Mouse (Mus musculus) embryonic facial prominence, embryonic 11.5 days (tissue): ENCODE measurements at regions not wholly inside any gene's neighbourhood (a gene's known extent, or its start where the extent isn't known, plus 50 kb on each side); places are given as distances from the start of the nearest gene placed in this dataset.
A peak's percentile ranks its signal among the peaks of the same experiment; 100 is the strongest.

Experiments used
- ATAC-seq: fragments of 200-750 bp; cut with Nextera tagmentation; replicated peaks from 2 replicates; pipeline ENCODE4 v1.8.0; 2017; ENCODE audit warnings: low read depth; ENCODE audit not compliant: insufficient number of reproducible peaks, low FRiP score, low TSS enrichment
- DNase-seq: peaks from one replicate; pipeline ENCODE4 v3.0.0-alpha.2; 2015; ENCODE audit warnings: low spot score
- H3K27ac ChIP-seq: fragments of 300-500 bp; sonication (generic); replicated peaks from 2 replicates; pipeline ENCODE4 v1.5.1; 2014; ENCODE audit warnings: mild to moderate bottlenecking, low read depth, low read length, control low read depth
- H3K27me3 ChIP-seq: fragments of 300-500 bp; sonication (generic); 2 replicates; pipeline ENCODE4 v1.6.1; 2014; ENCODE audit warnings: mild to moderate bottlenecking, low read length, moderate library complexity, mixed read lengths; ENCODE audit not compliant: control insufficient read depth, insufficient read depth
- H3K36me3 ChIP-seq: fragments of 300-500 bp; sonication (generic); replicated peaks from 2 replicates; pipeline ENCODE4 v1.6.1; 2014; ENCODE audit warnings: low read depth, mild to moderate bottlenecking, low read length, moderate library complexity, mixed read lengths; ENCODE audit not compliant: control insufficient read depth, insufficient read depth
- H3K4me1 ChIP-seq: fragments of 300-500 bp; sonication (generic); 2 replicates; pipeline ENCODE4 v1.6.1; 2014; ENCODE audit warnings: low read length, mixed read lengths; ENCODE audit not compliant: control insufficient read depth, insufficient read depth
- H3K4me2 ChIP-seq: fragments of 300-500 bp; sonication (generic); 2 replicates; pipeline ENCODE4 v1.6.1; 2014; ENCODE audit warnings: low read depth, mild to moderate bottlenecking, control low read depth, low read length, moderate library complexity
- H3K4me3 ChIP-seq: fragments of 300-500 bp; sonication (generic); 2 replicates; pipeline ENCODE4 v1.5.1; 2014; ENCODE audit warnings: low read depth, low read length, control low read depth
- H3K9ac ChIP-seq: fragments of 300-500 bp; sonication (generic); replicated peaks from 2 replicates; pipeline ENCODE4 v1.6.1; 2014; ENCODE audit warnings: mild to moderate bottlenecking, control low read depth, low read length
- H3K9me3 ChIP-seq: fragments of 300-500 bp; sonication (generic); replicated peaks from 2 replicates; pipeline ENCODE4 v1.6.1; 2016; ENCODE audit warnings: mild to moderate bottlenecking, low read length, inconsistent platforms, mixed read lengths; ENCODE audit not compliant: control insufficient read depth
- WGBS: fragments of 180-500 bp; shearing (Covaris S2); extraction: QIAGEN DNeasy Blood & Tissue Kit; methylation state at CpG from one replicate; pipeline ENCODE4 v1.1.7; 2014; 5-methylcytosine and 5-hydroxymethylcytosine counted together

DNA sequence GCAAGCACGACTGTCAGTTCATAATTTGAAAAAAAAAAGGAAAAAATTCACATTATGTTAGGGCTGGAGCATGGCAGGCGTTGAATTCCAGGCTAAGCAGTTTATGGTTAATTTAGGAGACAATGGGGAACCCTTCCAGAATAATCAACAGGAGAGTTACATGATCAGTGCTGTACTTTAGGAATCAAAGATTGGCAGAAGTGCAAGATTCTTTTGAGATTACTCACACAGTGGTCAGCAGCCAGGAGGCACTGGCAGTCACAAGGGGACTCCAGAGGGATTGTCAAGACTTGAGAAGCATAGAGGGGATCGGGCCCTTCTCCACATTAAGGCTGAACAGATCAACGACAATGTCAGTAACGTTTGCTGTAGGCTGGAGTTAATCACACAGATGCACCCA is 142.8 kb downstream of the Sox3 start:
- no peaks in the 10 kb centered on the region for H3K36me3 ChIP-seq
- no peaks in the 10 kb centered on the region for H3K9me3 ChIP-seq
- no peaks in the 10 kb centered on the region for H3K27me3 ChIP-seq
- no peak for ATAC-seq
- H3K4me3 ChIP-seq = no peak overlapping the region
- no peak overlapping the region for H3K9ac ChIP-seq
- no peak for DNase-seq
- no peak overlapping the region for H3K27ac ChIP-seq
- WGBS = 72% methylated on average over 5 of the region's 5 CpGs
- no peaks in the 10 kb centered on the region for H3K4me1 ChIP-seq
- H3K4me2 ChIP-seq = no peak overlapping the region

DNA sequence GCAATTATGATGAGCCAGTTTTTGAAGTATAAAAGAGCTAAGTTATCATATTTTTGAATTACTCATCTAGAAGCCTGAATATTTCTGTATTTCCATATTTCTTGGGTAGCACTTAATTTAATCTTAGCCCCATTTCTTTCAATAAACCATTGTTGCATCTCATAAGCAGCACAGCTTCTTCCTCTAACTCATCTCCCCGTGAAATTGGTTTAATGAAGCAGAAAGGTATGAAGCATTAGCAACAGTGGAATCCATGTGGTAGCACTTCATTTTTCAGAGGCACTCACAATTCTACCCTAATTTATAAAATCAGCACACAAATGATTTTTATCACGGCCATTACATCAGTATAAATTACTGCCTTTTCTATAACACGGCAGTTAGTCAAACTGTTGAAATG is 149.3 kb downstream of the Sox3 start:
- ATAC-seq (no peak), DNase-seq (no peak)
- Histone ChIP-seq H3K36me3 (no peaks in the 10 kb centered on the region), H3K4me2 (no peak overlapping the region), H3K4me3 (no peak overlapping the region), H3K9me3 (no peaks in the 10 kb centered on the region), H3K27me3 (no peaks in the 10 kb centered on the region), H3K4me1 (no peaks in the 10 kb centered on the region), H3K27ac (no peak overlapping the region), H3K9ac (no peak overlapping the region)
- WGBS = 83% methylated on average over 3 of the region's 3 CpGs

DNA sequence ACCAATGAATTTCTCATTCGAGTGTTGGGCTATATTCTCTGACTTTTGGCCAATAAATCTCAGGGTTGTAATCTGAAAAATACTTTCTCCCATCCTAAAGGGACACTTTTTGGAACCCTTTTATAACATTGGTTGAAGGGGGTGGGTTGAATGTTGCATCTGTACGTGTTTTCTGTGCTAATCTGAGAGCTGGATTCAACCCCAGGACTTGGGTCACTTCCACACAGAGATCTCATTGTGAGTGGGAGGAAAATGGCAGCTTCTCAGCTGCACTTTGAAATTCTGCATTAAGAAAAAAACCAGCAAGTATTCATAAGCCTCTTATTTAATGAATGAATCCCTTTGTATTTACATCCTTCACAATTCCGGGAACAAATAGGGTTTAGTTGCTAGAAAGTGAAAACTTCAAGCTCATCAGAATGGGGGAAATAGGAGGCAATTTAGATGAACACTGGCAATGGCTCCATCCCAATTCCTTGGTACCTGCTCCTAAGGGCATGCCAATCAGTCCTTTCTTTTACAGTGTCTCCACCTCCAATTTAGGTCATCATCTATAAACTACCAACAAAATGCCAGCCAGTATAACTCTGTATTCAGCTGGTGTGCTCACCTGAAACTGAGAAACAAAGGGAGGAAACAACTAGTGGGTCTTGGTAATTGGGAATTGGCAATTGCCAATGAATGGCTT is 150.1 kb downstream of the Sox3 start:
- no peak overlapping the region for H3K4me3 ChIP-seq
- no peaks in the 10 kb centered on the region for H3K4me1 ChIP-seq
- H3K9me3 ChIP-seq = no peaks in the 10 kb centered on the region
- H3K36me3 ChIP-seq = no peaks in the 10 kb centered on the region
- H3K27me3 ChIP-seq = no peaks in the 10 kb centered on the region
- H3K9ac ChIP-seq = no peak overlapping the region
- H3K4me2 ChIP-seq = no peak overlapping the region
- DNase-seq = no peak
- ATAC-seq = no peak
- H3K27ac ChIP-seq = no peak overlapping the region
- 68% methylated on average over 3 of the region's 3 CpGs for WGBS

DNA sequence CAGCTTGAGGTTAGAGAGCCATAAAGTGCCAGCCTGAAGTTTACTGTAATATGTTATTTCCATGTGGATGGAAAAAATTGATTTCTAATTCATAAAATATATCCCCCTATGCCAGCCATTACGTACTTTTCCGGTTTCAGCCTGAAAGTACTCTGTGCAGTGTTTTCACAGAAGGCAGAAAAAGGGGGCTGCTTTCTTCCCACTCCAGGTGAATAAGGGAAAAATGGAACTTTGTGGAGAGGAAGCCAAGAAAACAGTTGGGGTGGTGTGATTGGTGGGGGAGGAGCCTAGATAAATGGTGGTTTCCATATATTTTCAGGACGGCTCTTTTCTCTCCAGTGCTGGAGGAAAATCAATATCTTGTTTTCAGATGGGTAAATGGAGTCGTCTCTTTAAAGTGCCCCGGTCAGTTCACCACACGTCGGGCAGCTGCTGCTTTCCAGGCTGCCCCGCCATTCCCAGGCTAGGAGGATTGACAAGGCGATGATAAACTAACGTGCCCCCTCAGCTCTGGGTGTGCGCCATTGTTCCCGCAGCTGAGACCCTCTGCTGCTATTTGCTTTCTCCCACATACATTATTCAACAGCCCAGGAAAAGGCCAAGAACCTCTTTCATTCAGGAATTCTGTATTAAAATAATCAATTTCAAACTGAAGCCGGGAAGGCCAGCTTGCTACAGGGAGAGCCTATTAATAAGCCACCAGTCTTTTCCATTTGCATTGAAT is 127.1 kb upstream of the Atp11c start:
- H3K27me3 ChIP-seq = no peaks in the 10 kb centered on the region
- 39% methylated on average over 13 of the region's 13 CpGs for whole genome bisulfite sequencing
- no peaks in the 10 kb centered on the region for H3K4me1 ChIP-seq
- no peak overlapping the region for H3K27ac ChIP-seq
- no peaks in the 10 kb centered on the region for H3K9me3 ChIP-seq
- DNase-seq = no peak
- no peak overlapping the region for H3K4me2 ChIP-seq
- no peak for ATAC-seq
- H3K36me3 ChIP-seq = no peaks in the 10 kb centered on the region
- no peak overlapping the region for H3K9ac ChIP-seq
- H3K4me3 ChIP-seq = no peak overlapping the region

DNA sequence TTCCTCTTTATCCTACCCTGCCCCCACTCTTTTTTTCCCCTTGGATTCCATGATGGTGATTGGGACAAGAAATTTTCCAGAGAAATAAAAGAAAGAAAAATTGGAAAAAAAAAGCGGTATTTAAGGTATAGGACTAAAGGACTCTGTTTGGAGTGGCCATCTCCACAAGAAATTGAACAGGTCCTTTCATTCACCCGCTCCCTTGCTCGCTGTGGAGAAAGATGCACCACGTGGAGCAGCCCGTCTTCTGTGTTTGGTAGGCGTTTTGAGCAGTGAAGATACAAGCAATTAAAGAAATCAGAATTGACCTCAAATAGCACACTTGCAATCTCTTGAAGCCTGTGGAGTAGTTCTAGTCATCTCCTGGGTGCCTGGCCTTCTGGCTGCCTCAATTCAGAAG is 126.3 kb upstream of the Atp11c start:
- ATAC-seq (no peak), DNase-seq (no peak)
- H3K9ac ChIP-seq = no peak overlapping the region
- 35% methylated on average over 6 of the region's 6 CpGs for WGBS
- H3K4me3 ChIP-seq = no peak overlapping the region
- H3K27me3 ChIP-seq = no peaks in the 10 kb centered on the region
- H3K4me2 ChIP-seq = no peak overlapping the region
- no peaks in the 10 kb centered on the region for H3K9me3 ChIP-seq
- H3K36me3 ChIP-seq = no peaks in the 10 kb centered on the region
- no peaks in the 10 kb centered on the region for H3K4me1 ChIP-seq
- H3K27ac ChIP-seq = no peak overlapping the region

DNA sequence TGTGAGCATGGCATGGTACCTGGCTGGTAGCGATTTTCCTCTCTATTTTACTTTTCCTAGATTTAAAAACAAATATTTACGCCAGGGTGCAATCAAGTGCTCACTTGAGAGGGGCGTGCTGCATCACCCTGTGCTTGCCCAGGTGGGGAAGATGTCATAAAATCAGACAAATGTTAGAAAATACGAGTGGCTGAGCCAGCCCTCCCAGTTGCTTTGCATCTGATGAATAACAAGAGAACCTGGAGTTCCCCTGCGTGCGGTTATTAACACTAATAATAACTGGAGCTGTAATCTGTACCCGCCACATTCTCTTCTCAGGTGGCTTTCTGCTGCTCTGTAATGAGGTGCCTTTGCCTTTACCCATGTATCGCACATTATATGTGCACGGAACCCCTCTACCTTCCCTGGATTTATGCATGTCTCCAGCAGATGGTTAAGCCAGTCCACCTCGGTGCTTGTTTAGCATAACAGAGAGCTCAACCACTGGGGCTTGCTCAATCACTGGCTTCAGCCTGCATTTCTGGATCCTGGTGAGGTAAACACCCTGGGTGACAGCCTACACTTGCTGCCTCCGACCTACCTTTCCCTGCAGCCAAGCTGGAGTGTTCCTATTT is 125.8 kb upstream of the Atp11c start:
- Histone ChIP-seq H3K9ac (no peak overlapping the region), H3K27me3 (no peaks in the 10 kb centered on the region), H3K4me3 (no peak overlapping the region), H3K4me2 (peak overlapping the region; percentile 16; the same call in 1 of the 2 replicates), H3K27ac (no peak overlapping the region), H3K4me1 (no peaks in the 10 kb centered on the region), H3K36me3 (no peaks in the 10 kb centered on the region), H3K9me3 (no peaks in the 10 kb centered on the region)
- WGBS = 17% methylated on average over 11 of the region's 11 CpGs
- no peak for ATAC-seq
- DNase-seq = no peak

DNA sequence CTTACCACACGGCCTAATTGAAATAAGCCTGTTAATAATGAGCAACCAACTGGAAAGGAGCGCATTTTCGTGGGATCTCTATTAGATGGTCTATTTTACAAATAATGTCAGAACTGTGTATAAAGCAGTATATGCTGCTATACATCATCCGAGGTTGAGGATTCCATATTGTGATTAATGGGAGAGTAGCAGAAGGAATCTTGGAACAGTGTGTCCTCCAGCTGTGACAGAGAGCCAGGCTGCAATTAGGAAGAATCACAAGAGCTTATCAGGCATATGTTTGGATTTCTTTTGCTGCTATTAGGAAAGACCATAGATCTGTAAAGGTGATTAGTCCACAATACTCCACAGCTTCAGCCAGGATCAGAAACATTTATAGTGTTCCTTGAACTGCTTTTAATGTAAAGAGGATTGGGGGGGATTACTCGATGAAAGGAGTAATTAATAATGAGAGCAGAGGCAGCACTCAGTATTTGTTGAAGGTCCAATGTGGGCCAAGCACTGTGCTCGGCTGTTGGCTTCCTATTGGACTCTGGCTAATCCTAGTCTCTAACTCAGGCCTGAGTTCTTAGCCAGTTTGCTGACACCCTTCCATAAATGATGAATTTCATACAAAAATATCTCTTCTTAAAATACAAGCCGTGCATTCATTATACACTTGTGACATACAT is 88.7 kb upstream of the Atp11c start:
- Histone ChIP-seq H3K36me3 (no peaks in the 10 kb centered on the region), H3K9ac (no peak overlapping the region), H3K4me2 (no peak overlapping the region), H3K27me3 (no peaks in the 10 kb centered on the region), H3K4me3 (no peak overlapping the region), H3K9me3 (no peaks in the 10 kb centered on the region), H3K27ac (no peak overlapping the region), H3K4me1 (no peaks in the 10 kb centered on the region)
- ATAC-seq (no peak), DNase-seq (no peak)
- WGBS = 85% methylated on average over 7 of the region's 7 CpGs
